Comparison of ENCODE assay signal across 16 mouse cellular contexts in genomic region chr13:34316511-34316910, GRCm38 (mm10). TPM values are rescaled to one million over a fixed set of nuclear protein-coding genes. Genes with fewer than 3 reads are reported as not detected.
DNase-seq lines count a peak whose midpoint lies in the region; ATAC-seq and TF ChIP-seq lines count a peak whose summit lies in the region.
"Had no signal": no experiment of that assay in that cellular context is flagged by ENCODE, and none has a peak within 500 bp of the region (broad histone marks: within the 10 kb centered on the region; RNA-seq: fewer than 3 reads in every experiment).

No protein-coding gene starts in this region.

- no peaks in the 10 kb centered on the region for H3K36me3 ChIP-seq in midbrain, postnatal 0 days (ENCODE audit: insufficient read depth, low read length)
- H3K36me3 ChIP-seq in midbrain, embryonic 11.5 days (ENCODE audit: control insufficient read depth, insufficient read depth, low read length) = no peaks in the 10 kb centered on the region
- H3K36me3 ChIP-seq: embryonic facial prominence, embryonic 10.5 days; heart, embryonic 13.5 days; kidney, embryonic 15.5 days had no signal

- peak; percentile 31; the same call in 1 of the 2 replicates for ATAC-seq in midbrain, postnatal 0 days (ENCODE audit: low FRiP score)
- ATAC-seq in midbrain, embryonic 11.5 days (ENCODE audit: low FRiP score) = no peak
- ATAC-seq: inflammation-experienced regulatory T-cells, adult 6 months had no signal

- no peaks in the 10 kb centered on the region for H3K4me1 ChIP-seq in midbrain, postnatal 0 days (ENCODE audit: insufficient read depth, low read length)
- peaks cover 6% of the 10 kb centered on the region; the same call in 1 of the 2 replicates for H3K4me1 ChIP-seq in midbrain, embryonic 11.5 days (ENCODE audit: control insufficient read depth, insufficient read depth, low read length)
- H3K4me1 ChIP-seq: embryonic facial prominence, embryonic 10.5 days; kidney, embryonic 15.5 days had no signal

- DNase-seq in adrenal gland, postnatal 10 days = peak; percentile 39
- no peak for DNase-seq in adrenal gland, postnatal 25 days
- no peak for DNase-seq in left cerebral cortex, adult 2 months (ENCODE audit: extremely low spot score in 1 of 2, low spot score in 2 of 2)
- no peak for DNase-seq in left cerebral cortex, postnatal 10 days (ENCODE audit: extremely low spot score in 1 of 2, low spot score in 2 of 2)
- DNase-seq in midbrain, postnatal 0 days (ENCODE audit: low spot score) = no peak
- no peak for DNase-seq in midbrain, embryonic 11.5 days (ENCODE audit: low spot score, missing footprints)
- no peak for DNase-seq in right cerebral cortex, postnatal 14 days
- no peak for DNase-seq in thymus, postnatal 10 days (ENCODE audit: low spot score in 2 of 2)
- DNase-seq: cerebellum, adult 11 months; cerebellum, postnatal 36 days; gastrocnemius, postnatal 25 days had no signal

- no peak overlapping the region for H3K4me3 ChIP-seq in left cerebral cortex, adult 2 months
- H3K4me3 ChIP-seq in midbrain, postnatal 0 days (ENCODE audit: low read depth, low read length) = no peak overlapping the region
- no peak overlapping the region for H3K4me3 ChIP-seq in midbrain, embryonic 11.5 days (ENCODE audit: low read depth, low read length)
- H3K4me3 ChIP-seq: embryonic facial prominence, embryonic 10.5 days; heart, embryonic 13.5 days; kidney, embryonic 15.5 days; midbrain, embryonic 10.5 days had no signal

- no peak overlapping the region for H3K9ac ChIP-seq in midbrain, postnatal 0 days (replicated peaks; ENCODE audit: low read length, poor library complexity, severe bottlenecking)
- no peak overlapping the region for H3K9ac ChIP-seq in midbrain, embryonic 11.5 days (ENCODE audit: low read length)
- H3K9ac ChIP-seq: heart, embryonic 13.5 days; kidney, embryonic 15.5 days had no signal

- 0 out of 2 replicates have a peak overlapping the region, but pooled peaks have one; percentile 3 for H3K27ac ChIP-seq in left cerebral cortex, adult 2 months
- no peak overlapping the region for H3K27ac ChIP-seq in midbrain, postnatal 0 days (ENCODE audit: low read depth, low read length)
- H3K27ac ChIP-seq in midbrain, embryonic 11.5 days (ENCODE audit: low read depth, low read length) = no peak overlapping the region
- H3K27ac ChIP-seq: embryonic facial prominence, embryonic 10.5 days; heart, embryonic 13.5 days; kidney, embryonic 15.5 days had no signal

- TF ChIP-seq CTCF in left cerebral cortex, adult 2 months (IDR thresholded peaks at IDR 0.05) = no peak
- TF ChIP-seq CTCF in midbrain, postnatal 0 days (IDR thresholded peaks at IDR 0.05) = no peak

- no peaks in the 10 kb centered on the region for H3K27me3 ChIP-seq in midbrain, postnatal 0 days (ENCODE audit: insufficient read depth, low read length)
- H3K27me3 ChIP-seq in midbrain, embryonic 11.5 days (ENCODE audit: control insufficient read depth, insufficient read depth, low read length) = no peaks in the 10 kb centered on the region
- H3K27me3 ChIP-seq: heart, embryonic 13.5 days; kidney, embryonic 15.5 days had no signal

- WGBS in midbrain, postnatal 0 days = 83% methylated on average over 6 of the region's 6 CpGs
- 91% methylated on average over 6 of the region's 6 CpGs for WGBS in midbrain, embryonic 11.5 days

- intact Hi-C loops in left cerebral cortex, adult 2 months (cut with DNase I) = no loop called here
- intact Hi-C loops in left cerebral cortex, postnatal 10 days (cut with DNase I) = no loop called here

- H3K9me3 ChIP-seq in midbrain, postnatal 0 days (ENCODE audit: low read length) = no peaks in the 10 kb centered on the region
- no peaks in the 10 kb centered on the region for H3K9me3 ChIP-seq in midbrain, embryonic 11.5 days (ENCODE audit: control insufficient read depth, low read length)
- H3K9me3 ChIP-seq: embryonic facial prominence, embryonic 10.5 days; heart, embryonic 13.5 days; kidney, embryonic 15.5 days; midbrain, embryonic 10.5 days had no signal

- no peak overlapping the region for H3K4me2 ChIP-seq in midbrain, postnatal 0 days (ENCODE audit: low read depth, low read length, poor library complexity, severe bottlenecking)
- no peak overlapping the region for H3K4me2 ChIP-seq in midbrain, embryonic 11.5 days
- H3K4me2 ChIP-seq: heart, embryonic 13.5 days; kidney, embryonic 15.5 days had no signal

RNA-seq across cellular contexts. Expression of gene Slc22a23, which starts 28.5 kb away (rescaled TPM):
- total RNA-seq in adrenal gland, postnatal 10 days (2021) = 10 to 100 TPM; 13.1 to 13.4 TPM
- total RNA-seq in adrenal gland, postnatal 25 days (2021) = 3.8 and 8.2 TPM in 2 replicates
- 10 to 100 TPM; 52.4 to 55.5 TPM for total RNA-seq in left cerebral cortex, adult 2 months (2021)
- total RNA-seq in left cerebral cortex, postnatal 10 days (2021) = 10 to 100 TPM; 70.3 to 73.6 TPM
- total RNA-seq in midbrain, postnatal 0 days (2014; rRNA removed) = 145 TPM in 2 replicates
- polyA plus RNA-seq in midbrain, postnatal 0 days (2015; fragmentation: Nextera tagmentation; extraction: Ambion mirVana) = 13.2 and 14.9 TPM in 2 replicates
- 14.0 and 18.5 TPM in 2 replicates for polyA plus RNA-seq in midbrain, embryonic 11.5 days (2014; fragmentation: Nextera tagmentation; extraction: Ambion mirVana)
